Mouse (Mus musculus) embryonic facial prominence, embryonic 13.5 days (tissue): Measurements from ENCODE around the gene Nat8f6. TPM values are rescaled to one million over a fixed set of nuclear protein-coding genes. Genes with fewer than 3 reads are reported as not detected.
"Not testable (repeated sequence)": the region's sequence is repeated elsewhere in the genome, so short reads cannot be mapped to it uniquely, and the experiment has no call there.

Source experiments
- ATAC-seq: fragments of 200-750 bp; cut with Nextera tagmentation; 2 replicates; pipeline ENCODE4 v1.8.0; 2017; ENCODE audit warnings: low read depth; ENCODE audit not compliant: insufficient number of reproducible peaks, insufficient read depth, low FRiP score, low TSS enrichment
- H3K27ac ChIP-seq: fragments of 300-500 bp; sonication (generic); 2 replicates; pipeline ENCODE4 v1.5.1; 2015; ENCODE audit warnings: moderate library complexity, mild to moderate bottlenecking, inconsistent platforms
- H3K27me3 ChIP-seq: fragments of 300-500 bp; sonication (generic); 2 replicates; pipeline ENCODE4 v1.6.1; 2015; ENCODE audit warnings: mild to moderate bottlenecking, inconsistent platforms
- H3K36me3 ChIP-seq: fragments of 300-500 bp; sonication (generic); 2 replicates; pipeline ENCODE4 v1.6.1; 2015; ENCODE audit warnings: mild to moderate bottlenecking, inconsistent platforms
- H3K4me1 ChIP-seq: fragments of 300-500 bp; sonication (generic); 2 replicates; pipeline ENCODE4 v1.6.1; 2015; ENCODE audit warnings: inconsistent platforms
- H3K4me2 ChIP-seq: fragments of 300-500 bp; sonication (generic); 2 replicates; pipeline ENCODE4 v1.6.1; 2015; ENCODE audit warnings: moderate library complexity, mild to moderate bottlenecking, inconsistent platforms
- H3K4me3 ChIP-seq: fragments of 300-500 bp; sonication (generic); 2 replicates; pipeline ENCODE4 v1.5.1; 2015; ENCODE audit warnings: mild to moderate bottlenecking, inconsistent platforms
- H3K9ac ChIP-seq: fragments of 300-500 bp; sonication (generic); 2 replicates; pipeline ENCODE4 v1.6.1; 2015; ENCODE audit warnings: mild to moderate bottlenecking, inconsistent platforms
- H3K9me3 ChIP-seq: fragments of 300-500 bp; sonication (generic); 2 replicates; pipeline ENCODE4 v1.6.1; 2016; ENCODE audit warnings: inconsistent platforms
- WGBS: fragments of 180-500 bp; shearing (Covaris S2); methylation state at CpG from one replicate; pipeline ENCODE4 v1.1.7; 2015; ENCODE audit warnings: mixed read lengths; 5-methylcytosine and 5-hydroxymethylcytosine counted together
- polyA plus RNA-seq: library from polyadenylated mRNA; unstranded; fragments of >200 nt; fragmentation: Nextera tagmentation; extraction: Ambion mirVana; gene quantifications from 2 replicates; pipeline ENCODE4 v1.2.1, GENCODE M21; 2015

The Nat8f6 gene
- polyA plus RNA-seq, 1 experiment from 2014 or later: not detected

DNA sequence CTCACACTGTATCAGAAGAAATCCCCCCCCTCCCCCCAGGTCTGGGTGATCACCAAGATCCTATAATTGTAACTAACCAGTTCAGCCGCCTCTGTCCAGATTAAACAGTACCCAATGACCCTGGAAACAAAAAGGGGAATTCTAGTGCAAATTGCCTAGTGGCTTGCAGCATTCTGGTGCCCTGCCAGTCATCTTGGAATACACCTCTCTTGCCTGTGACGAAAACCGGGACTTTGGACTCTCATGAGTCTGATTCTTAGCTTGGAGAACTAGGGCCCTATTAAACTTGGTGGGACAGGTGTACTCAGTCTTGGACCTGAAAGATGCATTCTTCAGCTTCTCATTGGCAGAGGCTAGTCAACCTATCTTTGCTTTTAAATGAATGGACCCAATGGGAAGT lies 32.7 kb upstream of the Nat8f6 start:
- Histone ChIP-seq H3K9me3 (no peaks in the 10 kb centered on the region), H3K27ac (no peak overlapping the region), H3K4me1 (no peaks in the 10 kb centered on the region), H3K36me3 (no peaks in the 10 kb centered on the region), H3K4me2 (no peak overlapping the region), H3K27me3 (no peaks in the 10 kb centered on the region), H3K9ac (no peak overlapping the region), H3K4me3 (no peak overlapping the region)
- ATAC-seq: no peak
- WGBS: 83% methylated on average over 3 of the region's 3 CpGs

DNA sequence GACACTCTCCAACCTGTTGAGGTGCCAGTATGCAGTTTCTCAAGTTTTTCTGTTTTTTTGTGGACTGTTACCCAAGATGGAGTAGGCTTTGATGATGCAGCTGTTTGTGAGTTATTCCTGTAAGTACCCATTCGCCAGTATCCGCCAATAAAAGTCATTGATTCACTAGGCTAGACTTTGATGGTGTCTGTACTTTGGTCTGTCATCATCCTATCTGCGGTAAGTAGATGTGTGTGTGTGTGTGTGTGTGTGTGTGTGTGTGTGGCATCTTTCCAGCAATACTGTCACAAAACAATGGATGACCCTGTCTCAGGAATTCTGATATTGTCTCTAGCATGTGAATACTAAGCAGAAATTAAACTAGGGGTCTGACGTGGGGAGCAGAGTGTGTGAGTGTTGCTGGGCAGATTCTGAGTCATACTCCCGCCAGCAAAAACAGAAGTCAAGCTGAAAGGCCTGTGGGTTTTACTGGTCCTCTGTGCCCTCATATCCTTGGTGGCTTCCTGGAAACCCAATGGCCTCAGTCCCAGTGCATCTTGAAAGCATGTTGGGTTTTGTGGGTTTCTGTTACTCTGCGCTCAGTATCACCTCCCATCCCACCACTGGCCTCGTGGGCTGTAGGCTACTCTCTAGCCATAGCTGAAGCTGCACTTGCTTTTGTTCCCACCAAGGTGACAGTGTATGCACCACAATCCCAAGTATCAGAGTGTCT lies 30.5 kb upstream of the Nat8f6 start:
- H3K4me3 ChIP-seq: no peak overlapping the region
- no peak for ATAC-seq
- 92% methylated on average over 7 of the region's 7 CpGs for WGBS

DNA sequence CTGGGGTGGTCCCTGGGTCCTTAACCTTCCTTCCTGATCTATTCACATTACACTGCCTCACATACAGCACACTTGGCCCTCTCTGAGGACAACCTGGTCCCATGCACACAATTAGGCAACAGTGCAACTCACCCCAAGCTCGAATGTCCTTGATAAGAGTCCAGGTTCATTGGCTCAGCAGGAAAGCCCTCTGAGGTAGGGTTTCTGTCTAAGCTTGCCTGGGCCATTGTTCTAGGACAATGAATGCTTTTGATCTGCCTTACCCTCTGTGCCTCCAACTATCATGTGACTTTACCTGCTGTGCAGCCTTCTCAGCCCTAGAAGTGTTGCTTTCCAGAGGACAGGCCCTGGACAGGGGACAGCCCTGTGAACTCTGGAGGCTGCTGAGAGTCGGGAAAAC lies 28.5 kb upstream of the Nat8f6 start:
- H3K4me2 ChIP-seq: no peak overlapping the region
- no peak overlapping the region for H3K9ac ChIP-seq
- H3K27ac ChIP-seq: no peak overlapping the region
- no peak for ATAC-seq
- no peaks in the 10 kb centered on the region for H3K9me3 ChIP-seq
- H3K36me3 ChIP-seq: no peaks in the 10 kb centered on the region
- no peak overlapping the region for H3K4me3 ChIP-seq
- H3K27me3 ChIP-seq: no peaks in the 10 kb centered on the region
- H3K4me1 ChIP-seq: no peaks in the 10 kb centered on the region
- 19% methylated on average over 2 of the region's 2 CpGs for WGBS

More for the DNA sequence above, 30.5 kb upstream of the Nat8f6 start:
- Histone ChIP-seq H3K4me2 (no peak overlapping the region), H3K27me3 (no peaks in the 10 kb centered on the region), H3K27ac (no peak overlapping the region), H3K9ac (no peak overlapping the region), H3K9me3 (no peaks in the 10 kb centered on the region), H3K36me3 (no peaks in the 10 kb centered on the region), H3K4me1 (no peaks in the 10 kb centered on the region)

DNA sequence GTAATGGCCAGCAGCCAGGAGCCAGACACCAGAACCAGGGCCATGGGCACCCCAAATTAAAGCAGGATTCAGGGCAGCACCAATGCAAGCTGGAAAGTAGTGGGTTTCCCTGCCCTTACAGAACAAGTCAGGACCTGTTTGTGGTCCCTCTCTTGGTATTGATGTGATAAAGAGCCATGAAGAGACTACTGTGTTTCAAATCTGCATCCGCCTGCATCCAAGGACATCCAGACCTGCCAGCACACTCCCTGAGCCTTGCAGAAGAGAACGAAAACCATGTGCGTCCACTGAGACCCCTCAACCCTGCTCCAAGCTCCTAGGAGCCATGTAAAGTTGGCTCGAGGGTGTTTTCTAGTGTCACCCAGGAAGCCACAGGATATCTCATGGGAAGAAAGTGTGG lies 27.4 kb upstream of the Nat8f6 start:
- Histone ChIP-seq H3K4me2 (no peak overlapping the region), H3K27me3 (no peaks in the 10 kb centered on the region), H3K9me3 (no peaks in the 10 kb centered on the region), H3K27ac (no peak overlapping the region), H3K36me3 (no peaks in the 10 kb centered on the region), H3K4me1 (no peaks in the 10 kb centered on the region), H3K4me3 (no peak overlapping the region), H3K9ac (no peak overlapping the region)
- no peak for ATAC-seq
- WGBS: 80% methylated on average over 4 of the region's 4 CpGs

DNA sequence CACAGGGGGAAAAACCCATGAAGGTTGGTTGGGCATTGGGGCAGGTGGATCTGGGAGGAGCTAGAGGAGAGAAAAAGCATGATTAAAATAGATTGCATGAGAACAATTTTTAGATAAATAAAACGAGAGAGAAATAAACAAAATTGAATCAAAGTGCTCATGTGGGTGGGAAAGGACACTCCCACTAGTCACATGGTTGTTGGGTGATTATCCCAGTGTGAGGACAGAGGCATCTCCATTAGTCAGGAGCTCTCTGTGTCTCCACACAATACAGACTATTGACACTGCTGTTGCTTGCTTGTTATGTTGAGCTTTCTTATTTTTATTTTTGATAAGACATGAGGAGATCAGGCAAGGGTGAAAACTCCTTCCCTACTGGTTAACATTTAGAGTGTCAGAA lies 26.2 kb upstream of the Nat8f6 start:
- ATAC-seq: no peak
- H3K36me3 ChIP-seq: no peaks in the 10 kb centered on the region
- H3K27me3 ChIP-seq: no peaks in the 10 kb centered on the region
- WGBS: 30% methylated on average over 1 of the region's 1 CpGs
- no peaks in the 10 kb centered on the region for H3K9me3 ChIP-seq
- no peak overlapping the region for H3K4me3 ChIP-seq
- H3K27ac ChIP-seq: no peak overlapping the region
- no peak overlapping the region for H3K9ac ChIP-seq
- no peaks in the 10 kb centered on the region for H3K4me1 ChIP-seq
- H3K4me2 ChIP-seq: no peak overlapping the region

DNA sequence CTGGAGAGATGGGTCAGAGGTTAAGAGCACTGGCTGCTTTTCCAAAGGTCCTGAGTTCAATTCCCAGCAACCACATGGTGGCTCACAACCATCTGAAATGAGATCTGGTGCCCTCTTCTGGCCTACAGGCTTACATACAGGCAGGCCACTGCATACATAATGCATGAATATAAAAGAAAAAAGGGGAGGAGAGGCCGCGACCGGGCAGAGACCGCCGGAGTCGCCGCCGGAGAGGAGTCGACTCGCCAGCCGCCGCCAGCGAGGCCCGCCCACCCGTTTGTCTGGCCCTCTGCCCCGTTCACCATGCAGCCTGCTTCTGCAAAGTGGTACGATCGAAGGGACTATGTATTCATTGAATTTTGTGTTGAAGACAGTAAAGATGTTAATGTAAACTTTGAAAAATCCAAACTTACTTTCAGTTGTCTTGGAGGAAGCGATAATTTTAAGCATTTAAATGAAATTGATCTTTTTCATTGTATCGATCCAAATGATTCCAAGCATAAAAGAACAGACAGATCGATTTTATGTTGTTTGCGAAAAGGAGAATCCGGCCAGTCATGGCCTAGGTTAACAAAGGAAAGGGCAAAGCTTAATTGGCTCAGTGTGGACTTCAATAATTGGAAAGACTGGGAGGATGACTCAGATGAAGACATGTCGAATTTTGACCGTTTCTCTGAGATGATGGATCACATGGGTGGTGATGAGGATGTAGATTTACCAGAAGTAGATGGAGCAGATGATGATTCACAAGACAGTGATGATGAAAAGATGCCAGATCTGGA lies 23.1 kb upstream of the Nat8f6 start:
- H3K27me3 ChIP-seq: not testable (repeated sequence)

DNA sequence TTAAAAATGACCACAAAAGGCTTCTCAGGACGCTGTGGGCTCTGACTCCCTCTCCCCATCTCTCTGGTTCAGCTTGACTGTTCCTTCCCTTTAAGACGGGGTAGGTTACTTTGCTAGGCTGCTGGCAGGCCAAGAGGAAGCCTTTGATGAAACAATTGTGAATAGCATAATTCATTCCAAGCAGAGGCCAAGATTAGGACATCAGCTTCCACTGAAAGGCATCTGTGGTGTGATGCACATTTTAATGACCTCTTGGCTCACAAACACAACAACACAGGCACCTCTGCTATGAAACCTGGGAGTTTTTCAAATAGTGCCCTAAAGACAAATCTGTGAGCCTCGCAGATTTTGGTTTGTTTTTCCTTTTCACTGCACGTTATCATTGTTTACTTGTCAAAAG lies 19.2 kb upstream of the Nat8f6 start:
- 24% methylated on average over 4 of the region's 4 CpGs for WGBS
- Histone ChIP-seq H3K27me3 (no peaks in the 10 kb centered on the region), H3K27ac (no peak overlapping the region), H3K4me3 (no peak overlapping the region), H3K4me1 (no peaks in the 10 kb centered on the region), H3K9me3 (no peaks in the 10 kb centered on the region), H3K9ac (no peak overlapping the region), H3K36me3 (no peaks in the 10 kb centered on the region), H3K4me2 (no peak overlapping the region)
- no peak for ATAC-seq

More for the DNA sequence above, 23.1 kb upstream of the Nat8f6 start:
- WGBS: 77% methylated on average over 25 of the region's 25 CpGs
- not testable (repeated sequence) for H3K4me1 ChIP-seq, H3K36me3 ChIP-seq, H3K4me3 ChIP-seq, H3K27ac ChIP-seq, H3K4me2 ChIP-seq, H3K9me3 ChIP-seq, ATAC-seq, H3K9ac ChIP-seq

DNA sequence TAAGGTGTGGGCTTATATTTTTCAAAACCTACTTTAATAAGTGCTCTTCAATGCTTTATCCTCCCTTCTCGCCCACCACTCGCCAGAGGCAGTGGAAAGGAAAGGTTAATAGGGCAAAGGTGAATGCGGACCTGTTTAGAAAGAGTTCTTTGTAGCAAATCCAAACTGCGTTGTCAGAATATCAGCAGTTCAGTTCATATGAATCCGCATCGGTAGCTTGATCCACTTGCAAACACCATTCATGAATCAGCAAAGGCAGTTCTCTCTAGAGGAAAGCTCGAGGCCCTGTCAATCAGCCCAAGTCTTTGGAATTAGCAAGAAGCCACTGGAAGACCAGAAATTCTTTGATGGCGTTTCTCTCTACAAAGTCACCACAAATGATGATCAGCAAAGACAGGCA lies 17.9 kb upstream of the Nat8f6 start:
- no peaks in the 10 kb centered on the region for H3K27me3 ChIP-seq
- H3K36me3 ChIP-seq: no peaks in the 10 kb centered on the region
- no peak overlapping the region for H3K4me2 ChIP-seq
- no peak overlapping the region for H3K27ac ChIP-seq
- H3K9ac ChIP-seq: no peak overlapping the region
- ATAC-seq: no peak
- WGBS: 29% methylated on average over 8 of the region's 8 CpGs
- no peak overlapping the region for H3K4me3 ChIP-seq
- H3K4me1 ChIP-seq: no peaks in the 10 kb centered on the region
- no peaks in the 10 kb centered on the region for H3K9me3 ChIP-seq

DNA sequence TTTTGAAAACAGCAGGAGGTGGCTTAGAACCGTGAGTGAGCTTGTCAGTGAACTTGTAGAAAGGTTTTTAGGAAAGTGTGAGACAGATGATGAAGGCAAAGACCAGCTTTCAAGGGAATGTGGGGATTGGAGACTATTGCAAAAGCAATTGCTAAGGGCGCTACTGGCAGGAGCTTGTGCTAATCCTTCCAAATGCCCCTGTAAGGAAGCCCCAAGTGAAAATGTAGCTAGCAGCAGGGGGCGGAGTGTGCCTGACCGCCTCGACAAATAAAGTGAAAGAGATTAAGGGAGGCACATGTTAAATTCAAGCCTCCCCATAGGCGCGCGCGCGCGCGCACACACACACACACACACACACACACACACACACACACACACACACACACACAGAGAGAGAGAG lies 16.6 kb upstream of the Nat8f6 start:
- H3K4me1 ChIP-seq, H3K9ac ChIP-seq, H3K27me3 ChIP-seq, H3K36me3 ChIP-seq, H3K4me3 ChIP-seq, ATAC-seq, H3K9me3 ChIP-seq, H3K27ac ChIP-seq: not testable (repeated sequence)
- 28% methylated on average over 12 of the region's 12 CpGs for WGBS
- H3K4me2 ChIP-seq: peak overlapping the region; percentile 32

DNA sequence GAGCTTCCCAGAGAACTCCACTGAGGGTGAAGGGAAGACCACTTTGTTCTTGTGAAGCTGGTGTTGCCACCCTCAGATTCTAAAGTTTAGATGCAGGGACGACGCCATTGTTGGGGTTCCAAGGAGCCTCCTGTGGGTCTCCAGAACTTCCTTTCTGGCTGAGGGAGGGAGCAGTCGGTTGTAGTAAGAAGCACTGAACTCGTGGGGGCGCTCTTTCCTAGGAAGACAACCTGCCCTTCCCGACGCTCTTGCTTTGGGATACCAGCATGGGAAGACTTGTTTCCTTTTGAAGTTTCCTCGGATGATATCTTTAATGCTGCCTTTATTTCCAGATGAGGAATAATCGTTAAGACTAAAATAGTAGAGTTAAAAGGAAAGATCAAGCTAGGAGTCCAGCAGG lies 16.1 kb upstream of the Nat8f6 start:
- H3K4me3 ChIP-seq, H3K9ac ChIP-seq, H3K36me3 ChIP-seq, H3K9me3 ChIP-seq, H3K27ac ChIP-seq, H3K4me1 ChIP-seq, ATAC-seq, H3K27me3 ChIP-seq, H3K4me2 ChIP-seq: not testable (repeated sequence)
- 27% methylated on average over 9 of the region's 9 CpGs for WGBS

DNA sequence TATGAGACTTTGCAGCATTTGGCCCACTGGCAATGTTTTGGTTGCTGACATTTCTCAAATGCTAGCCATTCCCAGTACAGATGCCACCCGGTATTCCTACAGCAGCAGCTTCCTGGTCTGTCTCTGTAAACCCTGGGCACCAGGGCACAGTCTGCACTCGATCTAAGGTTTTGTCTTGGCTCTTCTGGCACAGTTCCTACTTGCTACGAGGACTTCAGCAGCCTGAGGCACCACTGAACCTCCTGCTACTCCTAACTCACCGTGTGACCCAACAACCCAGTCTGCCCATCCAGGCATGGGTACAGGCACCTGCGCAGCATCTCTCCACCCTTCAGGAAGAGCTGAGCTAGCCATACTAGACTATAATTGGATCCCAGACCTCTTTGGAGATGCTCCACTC lies 15.3 kb upstream of the Nat8f6 start:
- not testable (repeated sequence) for H3K4me1 ChIP-seq, H3K4me2 ChIP-seq, H3K27ac ChIP-seq, H3K27me3 ChIP-seq, H3K36me3 ChIP-seq, H3K9me3 ChIP-seq, H3K9ac ChIP-seq, H3K4me3 ChIP-seq, ATAC-seq
- 70% methylated on average over 5 of the region's 5 CpGs for WGBS

DNA sequence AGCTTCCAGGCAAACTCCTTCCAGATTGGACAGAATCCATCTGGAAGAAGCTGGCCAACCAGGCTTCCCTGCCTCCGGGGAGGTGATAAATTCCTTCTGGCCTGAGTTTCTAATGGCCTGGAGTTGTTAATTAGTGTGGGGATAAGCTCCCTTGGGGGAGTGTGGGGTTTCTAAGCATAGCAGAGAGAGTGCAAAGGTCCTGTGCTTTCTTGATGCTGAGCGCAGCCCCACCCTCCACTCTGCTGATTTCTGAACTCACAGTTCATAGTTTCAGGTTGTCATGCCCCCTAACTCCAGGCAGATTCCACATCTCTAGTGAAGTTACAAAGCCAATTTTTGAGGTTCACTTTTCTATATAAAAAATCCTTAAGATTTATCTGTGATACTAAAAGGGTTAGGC lies 14.3 kb upstream of the Nat8f6 start:
- not testable (repeated sequence) for H3K27ac ChIP-seq, H3K4me2 ChIP-seq, H3K4me1 ChIP-seq, H3K27me3 ChIP-seq, H3K4me3 ChIP-seq, ATAC-seq, H3K9me3 ChIP-seq, H3K9ac ChIP-seq, H3K36me3 ChIP-seq
- 62% methylated on average over 1 of the region's 2 CpGs for WGBS
